In the genomic region with DNA sequence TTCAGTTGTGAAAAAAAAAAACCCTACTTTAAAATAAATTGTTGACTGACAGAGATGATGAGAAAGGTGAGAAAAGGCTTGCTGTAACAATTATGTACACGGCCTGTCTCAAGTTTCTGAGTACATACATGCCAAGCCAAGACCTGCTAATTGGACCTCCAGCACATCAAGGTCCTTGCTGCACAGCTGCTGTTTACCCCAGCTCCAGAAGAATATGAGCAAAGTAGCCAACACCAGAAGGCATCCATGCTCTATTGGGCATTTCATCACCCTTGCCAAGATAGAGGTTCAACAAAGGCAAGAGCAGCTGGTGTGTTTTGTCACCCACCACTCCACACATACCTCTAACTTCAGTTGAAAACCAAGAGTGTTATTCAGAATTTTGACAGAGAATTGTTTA, we compare ENCODE assay signal across 11 mouse cellular contexts.
A peak's percentile ranks its signal among the peaks of the same experiment; 100 is the strongest.
DNase-seq lines count a peak whose midpoint lies in the region; ATAC-seq and TF ChIP-seq lines count a peak whose summit lies in the region.
"Had no signal": no experiment of that assay in that cellular context is flagged by ENCODE, and none has a peak within 500 bp of the region (broad histone marks: within the 10 kb centered on the region; RNA-seq: fewer than 3 reads in every experiment).

No protein-coding gene starts in this region.

- no peaks in the 10 kb centered on the region for H3K9me3 ChIP-seq in kidney, embryonic 15.5 days (replicated peaks)
- H3K9me3 ChIP-seq in forebrain, embryonic 16.5 days (ENCODE audit: control insufficient read depth, low read length): no peaks in the 10 kb centered on the region
- no peaks in the 10 kb centered on the region for H3K9me3 ChIP-seq in intestine, embryonic 16.5 days (ENCODE audit: control insufficient read depth, low read length)
- H3K9me3 ChIP-seq: megakaryocyte, embryonic 14.5 days; neural tube, embryonic 12.5 days had no signal

- H3K4me2 ChIP-seq in kidney, embryonic 15.5 days: no peak overlapping the region
- no peak overlapping the region for H3K4me2 ChIP-seq in forebrain, embryonic 16.5 days (ENCODE audit: low read length)
- no peak overlapping the region for H3K4me2 ChIP-seq in intestine, embryonic 16.5 days (ENCODE audit: low read depth, low read length)
- H3K4me2 ChIP-seq: neural tube, embryonic 12.5 days had no signal

- no peaks in the 10 kb centered on the region for H3K27me3 ChIP-seq in kidney, embryonic 15.5 days
- H3K27me3 ChIP-seq in kidney, adult 2 months (replicated peaks; ENCODE audit: control insufficient read depth, insufficient read depth, low read length): no peaks in the 10 kb centered on the region
- H3K27me3 ChIP-seq in forebrain, embryonic 16.5 days (replicated peaks; ENCODE audit: control insufficient read depth, insufficient read depth, low read length): no peaks in the 10 kb centered on the region
- no peaks in the 10 kb centered on the region for H3K27me3 ChIP-seq in intestine, embryonic 16.5 days (replicated peaks; ENCODE audit: control insufficient read depth, insufficient read depth, low read length)
- H3K27me3 ChIP-seq: megakaryocyte, embryonic 14.5 days; neural tube, embryonic 12.5 days had no signal

- H3K27ac ChIP-seq in gastrocnemius, adult 2 months: peak overlapping the region; percentile 24; the same call in 1 of the 2 replicates
- peak overlapping the region; percentile 46 for H3K27ac ChIP-seq in kidney, embryonic 15.5 days
- H3K27ac ChIP-seq in kidney, adult 2 months (ENCODE audit: insufficient read depth, low read depth, low read length): no peak overlapping the region
- no peak overlapping the region for H3K27ac ChIP-seq in forebrain, embryonic 16.5 days (ENCODE audit: low read length)
- no peak overlapping the region for H3K27ac ChIP-seq in intestine, embryonic 16.5 days (ENCODE audit: low read length)
- H3K27ac ChIP-seq: neural tube, embryonic 12.5 days had no signal

- no peak overlapping the region for H3K9ac ChIP-seq in kidney, embryonic 15.5 days
- no peak overlapping the region for H3K9ac ChIP-seq in forebrain, embryonic 16.5 days (replicated peaks; ENCODE audit: low read depth, low read length)
- H3K9ac ChIP-seq in intestine, embryonic 16.5 days (ENCODE audit: low read depth, low read length): no peak overlapping the region
- H3K9ac ChIP-seq: neural tube, embryonic 12.5 days had no signal

- no peak for DNase-seq in gastrocnemius, adult 2 months
- no peak for DNase-seq in gastrocnemius, postnatal 36 days
- DNase-seq in kidney, adult 2 months: no peak
- peak; percentile 86 for DNase-seq in brain, embryonic 14.5 days (ENCODE audit: low read depth)
- no peak for DNase-seq in spleen, adult 18-20 months
- DNase-seq: cerebellum, adult 8-10 months had no signal

- no peak overlapping the region for H3K4me3 ChIP-seq in gastrocnemius, adult 2 months
- H3K4me3 ChIP-seq in kidney, embryonic 15.5 days (replicated peaks): no peak overlapping the region
- H3K4me3 ChIP-seq in kidney, adult 2 months (ENCODE audit: insufficient read depth, low read depth, low read length): no peak overlapping the region
- H3K4me3 ChIP-seq in forebrain, embryonic 16.5 days (replicated peaks; ENCODE audit: low read length): no peak overlapping the region
- no peak overlapping the region for H3K4me3 ChIP-seq in intestine, embryonic 16.5 days (ENCODE audit: low read length)
- H3K4me3 ChIP-seq: megakaryocyte, embryonic 14.5 days; neural tube, embryonic 12.5 days had no signal

- no peak for ATAC-seq in kidney, embryonic 15.5 days (replicated peaks; ENCODE audit: low FRiP score)
- ATAC-seq in forebrain, embryonic 16.5 days: peak; percentile 78
- no peak for ATAC-seq in intestine, embryonic 16.5 days

- H3K4me1 ChIP-seq in kidney, embryonic 15.5 days: peaks cover 8% of the 10 kb centered on the region; the same call in 1 of the 2 replicates
- H3K4me1 ChIP-seq in kidney, adult 2 months (ENCODE audit: control insufficient read depth, insufficient read depth, low read length): no peaks in the 10 kb centered on the region
- H3K4me1 ChIP-seq in forebrain, embryonic 16.5 days (replicated peaks; ENCODE audit: control insufficient read depth, insufficient read depth, low read length): peaks cover 18% of the 10 kb centered on the region
- 0 out of 2 replicates have a peak, but pooled peaks cover 2% of the 10 kb centered on the region for H3K4me1 ChIP-seq in intestine, embryonic 16.5 days (ENCODE audit: control insufficient read depth, insufficient read depth, low read length)
- H3K4me1 ChIP-seq: megakaryocyte, embryonic 14.5 days had no signal

- whole genome bisulfite sequencing in kidney, embryonic 15.5 days: 37% methylated on average over 1 of the region's 1 CpGs
- WGBS in kidney, adult 2 months: 30% methylated on average over 1 of the region's 1 CpGs
- WGBS in forebrain, embryonic 16.5 days: 22% methylated on average over 1 of the region's 1 CpGs
- 42% methylated on average over 1 of the region's 1 CpGs for WGBS in intestine, embryonic 16.5 days

- TF ChIP-seq CTCF in gastrocnemius, adult 2 months (IDR thresholded peaks at IDR 0.05): no peak
- TF ChIP-seq CTCF in kidney, adult 2 months (conservative IDR thresholded peaks at IDR 0.05; ENCODE audit: insufficient read depth, insufficient read length, low read depth, low read length): no peak
- TF ChIP-seq CTCF in brain, embryonic 14.5 days (IDR thresholded peaks at IDR 0.05; ENCODE audit: borderline replicate concordance, extremely low read depth, insufficient read depth, insufficient read length): no peak

- intact Hi-C loops in gastrocnemius, adult 2 months (cut with DNase I): no loop called here
- intact Hi-C loops in gastrocnemius, postnatal 36 days (cut with DNase I): no loop called here

- H3K36me3 ChIP-seq in kidney, embryonic 15.5 days: no peaks in the 10 kb centered on the region
- H3K36me3 ChIP-seq in kidney, adult 2 months (ENCODE audit: control insufficient read depth, insufficient read depth, low read length): no peaks in the 10 kb centered on the region
- H3K36me3 ChIP-seq in forebrain, embryonic 16.5 days (ENCODE audit: control insufficient read depth, insufficient read depth): no peaks in the 10 kb centered on the region
- H3K36me3 ChIP-seq in intestine, embryonic 16.5 days (ENCODE audit: control insufficient read depth, insufficient read depth, low read length): no peaks in the 10 kb centered on the region
- H3K36me3 ChIP-seq: neural tube, embryonic 12.5 days had no signal

- no peak for TF ChIP-seq POLR2A in kidney, adult 2 months (IDR thresholded peaks at IDR 0.05; ENCODE audit: low read depth, low read length)
- TF ChIP-seq POLR2A in brain, embryonic 14.5 days (IDR thresholded peaks at IDR 0.05; ENCODE audit: borderline replicate concordance, extremely low read depth, insufficient read depth, insufficient read length, poor library complexity, severe bottlenecking): no peak

Comparison
In these comparisons a context has a peak if more than half of its experiments do, and no peak if none do; other contexts are left out.
1. H3K27ac ChIP-seq: peak in gastrocnemius, adult 2 months (single experiment) and kidney, embryonic 15.5 days (single experiment); none in kidney, adult 2 months (single experiment), forebrain, embryonic 16.5 days (single experiment) and intestine, embryonic 16.5 days (single experiment).